ENCODE assay signal across 14 mouse cellular contexts in genomic region chr1:193663587-193663986, GRCm38 (mm10).
"Had no signal": no experiment of that assay in that cellular context is flagged by ENCODE, and none has a peak within 500 bp of the region (broad histone marks: within the 10 kb centered on the region; RNA-seq: fewer than 3 reads in every experiment).

No protein-coding gene starts in this region.

- ATAC-seq: lung, postnatal 0 days; midbrain, embryonic 13.5 days; midbrain, embryonic 15.5 days had no signal

- DNase-seq: lung, adult 2 months; lung, postnatal 14 days; lung, postnatal 36 days; right cerebral cortex, postnatal 14 days; thymus, adult 18-20 months; thymus, postnatal 14 days; thymus, postnatal 36 days had no signal

- H3K27me3 ChIP-seq: lung, embryonic 15.5 days; midbrain, embryonic 15.5 days; neural tube, embryonic 12.5 days had no signal

- H3K4me3 ChIP-seq: lung, embryonic 15.5 days; midbrain, embryonic 13.5 days; midbrain, embryonic 15.5 days; neural tube, embryonic 12.5 days had no signal

- H3K27ac ChIP-seq: lung, embryonic 15.5 days; macrophage; midbrain, embryonic 15.5 days; neural tube, embryonic 12.5 days had no signal

- H3K9ac ChIP-seq: lung, embryonic 15.5 days; midbrain, embryonic 13.5 days; midbrain, embryonic 15.5 days; neural tube, embryonic 12.5 days had no signal

- H3K4me2 ChIP-seq: lung, embryonic 15.5 days; midbrain, embryonic 11.5 days; midbrain, embryonic 13.5 days; midbrain, embryonic 15.5 days; neural tube, embryonic 12.5 days had no signal

- H3K4me1 ChIP-seq: lung, embryonic 15.5 days had no signal

- H3K36me3 ChIP-seq: lung, embryonic 15.5 days; midbrain, embryonic 13.5 days; midbrain, embryonic 15.5 days; neural tube, embryonic 12.5 days had no signal

- H3K9me3 ChIP-seq: lung, embryonic 15.5 days; midbrain, embryonic 13.5 days; midbrain, embryonic 15.5 days; neural tube, embryonic 12.5 days had no signal
